Mouse (Mus musculus): ENCODE measurements around the gene Qars. TPM values are rescaled to one million over a fixed set of nuclear protein-coding genes. Genes with fewer than 3 reads are reported as not detected.
A peak's percentile ranks its signal among the peaks of the same experiment; 100 is the strongest.

Gene Qars
- total RNA-seq (2021) = 179 and 190 TPM in 2 replicates
- long read RNA-seq, experiment 1, transcript Qars-201 (24 exons, 2,800 nt) = major isoform, 111 of 151 reads
- long read RNA-seq, experiment 1, partial matches to known transcripts = 24 of 151 reads
- long read RNA-seq, experiment 1, other reads (novel, unspliced or antisense) = 16 of 151 reads
- long read RNA-seq, experiment 2, transcript Qars-201 (24 exons, 2,800 nt) = major isoform, 40 of 57 reads
- long read RNA-seq, experiment 2, partial matches to known transcripts = 12 of 57 reads
- long read RNA-seq, experiment 2, other reads (novel, unspliced or antisense) = 5 of 57 reads

DNA sequence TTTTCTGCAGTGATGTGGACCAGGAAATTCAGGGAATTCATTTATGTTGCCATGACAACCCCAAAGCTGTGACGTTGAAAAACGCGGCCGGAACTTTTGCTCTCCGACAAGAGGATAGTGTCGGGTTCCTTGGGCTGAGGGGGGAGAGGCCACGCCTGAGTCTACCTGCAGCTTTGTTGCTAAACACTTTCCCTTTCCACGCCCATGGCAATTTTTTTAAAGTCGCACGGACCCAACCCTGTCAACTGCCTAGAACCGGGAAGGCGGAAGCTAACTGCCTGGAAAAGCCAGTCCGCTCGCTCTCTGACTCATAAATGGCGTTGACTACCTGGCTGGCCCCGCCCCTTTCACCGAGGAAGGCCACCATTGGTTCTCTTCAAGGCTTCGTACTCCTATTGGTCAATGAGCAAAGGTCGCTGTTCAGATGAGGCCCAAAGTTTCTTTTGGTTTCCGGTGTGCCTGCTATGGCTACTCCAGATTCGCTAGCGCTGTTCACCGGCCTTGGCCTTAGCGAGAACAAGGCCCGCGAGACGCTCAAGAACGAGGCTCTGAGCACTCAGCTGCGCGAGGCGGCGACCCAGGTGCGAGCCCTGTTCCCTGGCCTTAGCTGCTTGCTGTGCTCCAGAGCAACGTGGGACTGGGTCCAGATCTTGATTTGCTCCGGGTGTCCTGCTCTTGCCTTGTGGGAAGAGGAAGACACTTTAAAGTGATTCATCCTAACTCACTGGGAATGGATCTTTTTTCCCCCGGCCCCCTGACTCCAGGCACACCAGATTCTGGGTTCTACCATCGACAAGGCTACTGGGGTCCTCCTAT lies at the start of gene Qars:
Gene Qars (plus strand): TSS at position 88 of the 816 bp plus-strand sequence.
- peak; percentile 97 for DNase-seq

DNA sequence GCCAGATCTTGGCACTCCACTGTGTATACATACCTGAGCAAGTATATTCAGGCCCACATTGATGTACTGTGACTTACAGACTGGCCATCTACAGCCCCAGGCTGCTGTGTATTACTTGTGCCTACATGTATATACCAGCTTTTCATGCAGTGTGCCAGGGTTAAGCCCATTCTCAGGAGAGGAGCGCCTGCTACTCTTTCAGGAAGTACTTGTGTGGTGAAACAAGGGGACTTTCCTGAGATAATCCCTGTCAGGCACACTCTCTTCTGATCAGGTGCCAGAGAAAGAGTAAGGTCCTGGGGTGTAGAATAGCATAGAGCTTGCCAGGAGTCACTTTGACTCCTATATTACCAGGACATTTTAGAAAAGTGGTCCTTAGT lies 47.6 kb upstream of the Qars start:
- no peak for DNase-seq

DNA sequence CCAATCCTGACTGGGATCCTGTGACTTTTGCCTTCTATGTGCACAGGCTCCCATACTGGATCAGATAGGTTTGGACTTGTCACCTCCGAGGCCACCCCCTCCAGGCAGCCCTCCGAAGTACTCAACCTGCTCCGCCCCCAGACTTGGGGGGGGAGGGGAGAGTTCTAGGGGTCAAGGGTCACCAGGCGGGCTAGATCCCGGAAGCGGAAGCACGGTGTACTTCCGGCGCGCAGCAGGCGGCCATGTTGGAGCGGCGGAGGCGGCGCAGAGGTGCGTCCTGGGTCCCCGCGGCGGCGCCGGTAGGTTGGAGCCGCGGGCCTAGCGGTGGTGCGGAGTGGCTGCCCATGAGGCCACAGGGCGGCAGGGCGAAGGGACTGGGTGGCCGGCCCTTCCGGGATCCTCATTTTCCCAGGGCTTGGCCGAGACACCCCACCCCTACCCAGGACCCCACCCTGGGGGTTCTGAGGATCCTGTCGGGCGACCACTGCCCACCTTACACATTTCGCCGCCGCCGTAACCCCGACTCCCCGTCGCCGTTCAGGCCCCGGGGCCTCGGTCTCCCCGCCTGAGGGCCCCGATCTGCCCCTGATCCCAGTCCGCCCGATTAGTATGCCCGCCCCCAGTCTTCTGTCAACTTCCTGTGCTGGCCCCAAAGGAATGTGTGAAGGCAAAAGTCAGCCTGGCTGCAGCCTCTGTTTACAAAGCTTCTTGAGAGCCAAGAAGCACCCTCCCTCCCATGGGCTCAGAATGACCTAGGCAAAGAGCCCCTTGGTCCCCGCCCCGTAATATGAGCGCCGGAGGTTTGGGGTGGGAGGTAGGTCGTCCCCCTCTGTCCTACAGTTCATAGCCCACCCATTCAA lies 47.0 kb upstream of the Qars start, which contains the start of gene Ccdc71:
Gene Ccdc71 (plus strand): TSS at position 209 of the 860 bp plus-strand sequence.
- peak; percentile 94 for DNase-seq

DNA sequence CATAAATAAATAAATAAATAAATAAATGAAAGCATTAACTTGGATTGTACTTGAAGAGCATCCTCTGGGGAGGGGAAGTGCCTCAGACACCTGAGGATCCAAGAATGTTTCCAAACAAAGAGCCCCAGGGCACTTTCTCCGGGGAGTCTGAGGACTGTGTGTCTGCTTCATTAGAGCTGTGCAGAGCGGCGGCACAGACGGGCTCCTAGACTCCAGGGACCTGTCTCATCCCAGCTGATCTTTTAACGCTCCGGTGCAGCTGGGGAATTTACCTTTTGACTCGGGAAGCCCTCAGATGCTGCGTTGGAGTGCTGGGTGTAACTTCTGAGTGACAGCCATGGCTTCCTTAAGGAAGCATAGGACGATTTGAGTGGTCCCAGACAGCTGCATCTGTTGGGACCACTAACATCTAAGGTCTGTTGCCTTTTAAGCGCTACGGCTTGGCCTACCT lies 46.3 kb upstream of the Qars start, which contains the start of gene Klhdc8b:
Gene Klhdc8b (minus strand): TSS at position 401 of the 451 bp plus-strand sequence.
- no peak for DNase-seq

DNA sequence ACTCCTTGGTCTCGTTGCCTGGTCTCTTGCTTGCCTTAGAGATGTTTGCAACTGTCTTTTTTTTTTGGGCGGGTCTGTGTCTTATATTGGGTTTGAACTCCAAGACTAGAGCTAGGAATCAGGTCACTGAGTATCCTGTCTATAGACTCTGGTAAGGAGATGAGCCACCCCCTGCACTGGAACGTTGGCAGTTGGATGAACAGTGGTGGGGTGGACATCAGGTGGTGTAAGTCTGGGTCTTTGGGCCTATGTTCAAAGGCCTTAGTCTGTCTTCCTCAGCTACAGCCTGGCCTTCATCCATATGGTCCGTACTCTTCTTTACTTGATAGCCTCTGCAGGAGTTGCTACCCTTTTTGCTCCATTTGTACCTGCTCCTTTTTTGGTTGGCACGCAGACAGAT lies 45.8 kb upstream of the Qars start:
- DNase-seq = no peak

DNA sequence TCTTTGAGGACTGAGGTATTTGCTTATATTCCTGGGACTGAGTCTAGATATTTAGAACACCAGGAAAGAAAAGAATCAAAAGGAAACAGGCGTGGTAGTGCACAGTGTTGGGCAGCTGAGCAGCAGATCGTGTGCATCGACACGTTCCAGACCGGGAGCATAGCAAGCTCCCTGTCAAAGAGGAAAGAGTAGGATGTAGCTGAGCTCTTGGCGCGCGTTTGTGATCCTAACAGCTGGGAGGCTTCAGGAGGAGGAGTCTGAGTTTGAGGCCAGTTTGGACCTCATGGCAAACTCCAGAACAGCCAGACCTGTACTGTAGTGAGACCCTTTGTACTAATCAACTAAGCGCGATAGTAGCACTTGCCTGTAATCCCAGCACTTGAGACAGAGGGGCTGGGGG lies 45.3 kb upstream of the Qars start:
- no peak for DNase-seq

DNA sequence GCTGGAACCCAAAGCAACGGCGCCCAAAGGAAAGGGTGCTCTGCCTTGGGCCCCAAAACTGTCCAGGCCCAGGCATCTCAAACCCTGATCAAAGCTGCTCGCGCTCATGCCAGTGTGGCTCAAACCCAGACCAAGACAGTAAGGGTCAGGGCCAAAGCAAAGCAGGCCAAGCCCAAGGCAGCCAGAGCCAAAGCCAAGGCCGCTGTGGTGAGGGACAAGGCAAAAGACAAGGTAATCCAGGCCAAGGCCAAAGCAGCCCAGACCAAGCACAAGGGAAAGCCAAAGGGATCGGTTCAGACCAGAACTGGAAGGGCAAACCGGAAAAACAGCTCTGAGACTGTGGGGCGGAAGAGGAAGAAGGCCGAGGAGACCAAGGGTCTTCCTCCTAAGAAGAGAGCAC lies 43.8 kb upstream of the Qars start:
- peak; percentile 71 for DNase-seq

DNA sequence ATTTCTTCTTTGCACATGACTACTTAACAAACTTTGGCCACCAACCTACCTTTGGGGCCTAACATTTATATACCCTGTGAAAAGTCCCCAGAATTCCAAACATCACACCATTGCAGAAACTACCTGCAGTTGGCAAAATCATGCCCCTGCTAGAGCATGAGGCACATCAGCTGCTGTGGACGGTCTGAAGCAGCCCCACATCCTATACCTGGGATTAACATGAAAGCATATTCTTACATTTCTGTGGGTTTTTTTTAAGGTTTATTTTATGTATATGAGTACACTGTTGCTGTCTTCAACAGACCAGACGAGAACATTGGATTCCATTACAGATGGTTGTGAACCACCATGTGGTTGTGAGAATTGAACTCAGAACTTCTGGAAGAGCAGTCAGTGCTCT lies 41.3 kb upstream of the Qars start:
- no peak for DNase-seq

DNA sequence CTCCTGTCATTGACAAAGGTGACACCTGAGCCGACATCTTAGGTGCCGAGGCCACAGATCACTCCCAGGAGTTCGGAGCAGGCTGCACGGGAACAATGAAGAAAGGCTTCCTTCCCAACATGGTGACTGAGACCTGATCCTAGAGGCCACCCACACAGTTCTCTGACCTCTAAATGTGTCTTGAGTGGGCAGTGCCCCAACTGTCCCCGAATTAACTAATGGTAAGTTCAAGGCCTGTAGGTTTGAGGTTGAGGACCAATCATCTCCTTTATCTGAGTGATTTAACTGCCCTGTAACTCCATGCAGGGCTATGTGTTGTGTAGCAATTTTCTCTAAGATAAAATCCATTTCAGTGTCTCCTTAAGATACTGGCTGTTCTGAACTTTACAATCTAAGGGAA lies 38.1 kb upstream of the Qars start:
- no peak for DNase-seq

DNA sequence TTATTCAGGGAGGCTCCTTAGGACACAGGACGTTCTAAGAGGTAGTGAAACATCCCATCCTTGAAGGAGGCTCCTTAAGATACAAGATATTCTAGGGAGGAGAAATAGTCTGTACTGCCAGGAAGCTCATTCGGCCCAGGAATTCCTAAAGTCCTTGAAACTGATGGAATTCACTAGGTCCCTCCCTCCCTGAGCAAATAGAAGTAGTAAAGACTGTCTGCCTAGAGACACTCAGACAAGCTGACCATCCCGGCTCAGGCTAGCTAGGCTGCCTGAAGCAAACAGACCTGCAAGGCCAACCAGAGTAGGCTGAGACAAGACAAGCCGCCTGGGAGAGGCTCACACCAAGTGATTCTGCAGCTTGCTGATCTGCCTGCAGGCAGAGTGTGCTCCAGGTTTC lies 37.7 kb upstream of the Qars start:
- no peak for DNase-seq

DNA sequence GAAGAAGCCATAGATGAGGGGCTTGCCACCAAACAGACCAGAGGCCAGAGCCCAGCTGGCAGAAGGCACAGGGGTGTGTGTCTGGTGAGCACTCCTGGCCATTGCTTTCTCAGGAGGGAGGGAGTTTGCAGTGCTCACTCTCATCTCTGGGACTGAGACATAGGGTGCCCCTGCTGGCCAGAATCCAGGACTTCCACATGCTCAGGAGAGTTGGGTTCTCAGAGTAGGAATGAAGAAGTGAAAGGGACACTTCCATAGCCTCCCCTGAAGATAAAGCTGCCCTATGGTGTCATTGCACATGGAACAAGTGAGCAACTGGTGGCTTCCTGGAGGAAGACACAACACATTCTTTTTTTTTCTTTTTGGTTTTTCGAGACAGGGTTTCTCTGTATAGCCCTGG lies 33.0 kb upstream of the Qars start:
- DNase-seq = peak; percentile 7

DNA sequence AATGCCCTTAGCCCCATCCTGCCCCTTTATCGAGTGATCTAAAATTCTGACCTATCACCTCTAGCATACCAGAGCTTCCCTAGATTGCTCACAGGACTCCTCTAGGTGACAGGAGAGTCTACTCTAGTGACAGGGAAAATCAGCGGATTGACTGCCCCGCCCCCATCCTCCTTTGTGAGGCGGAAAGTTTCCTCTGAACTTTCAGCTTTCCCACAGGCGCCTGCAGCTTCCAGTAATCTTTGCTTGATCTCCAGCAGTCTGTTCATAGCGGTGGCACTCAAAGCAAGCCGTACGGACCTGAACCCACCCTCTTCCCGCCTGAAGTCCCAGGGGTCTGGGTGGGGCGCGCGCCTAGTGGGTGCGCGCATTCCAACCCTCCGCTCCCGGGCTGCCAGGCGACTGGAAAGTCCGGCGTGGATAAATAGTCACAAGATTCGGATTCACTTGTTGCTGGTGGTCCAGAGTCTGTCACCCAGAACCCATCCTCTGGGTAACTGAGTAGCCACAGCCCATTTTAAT lies 28.8 kb upstream of the Qars start:
- peak; percentile 88 for DNase-seq

DNA sequence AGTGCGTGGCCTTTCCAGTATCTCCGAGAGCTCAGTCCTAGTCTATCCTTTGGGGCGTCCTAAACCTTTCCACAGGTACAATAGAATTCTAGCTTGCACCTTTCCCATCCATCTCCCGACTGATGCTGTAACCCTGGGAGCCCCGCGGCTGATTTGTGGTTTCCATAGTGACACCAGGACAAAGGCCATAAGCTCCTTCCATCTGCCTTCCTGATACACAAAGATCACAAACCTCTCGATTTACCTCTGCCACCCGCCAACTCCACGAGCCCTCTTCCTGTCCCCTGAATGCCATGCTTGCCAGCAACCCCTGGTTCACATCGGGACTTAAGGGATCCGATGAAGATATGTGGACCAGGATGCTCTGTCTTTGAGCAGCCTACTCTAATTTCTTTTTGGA lies 28.3 kb upstream of the Qars start:
- peak; percentile 15 for DNase-seq

DNA sequence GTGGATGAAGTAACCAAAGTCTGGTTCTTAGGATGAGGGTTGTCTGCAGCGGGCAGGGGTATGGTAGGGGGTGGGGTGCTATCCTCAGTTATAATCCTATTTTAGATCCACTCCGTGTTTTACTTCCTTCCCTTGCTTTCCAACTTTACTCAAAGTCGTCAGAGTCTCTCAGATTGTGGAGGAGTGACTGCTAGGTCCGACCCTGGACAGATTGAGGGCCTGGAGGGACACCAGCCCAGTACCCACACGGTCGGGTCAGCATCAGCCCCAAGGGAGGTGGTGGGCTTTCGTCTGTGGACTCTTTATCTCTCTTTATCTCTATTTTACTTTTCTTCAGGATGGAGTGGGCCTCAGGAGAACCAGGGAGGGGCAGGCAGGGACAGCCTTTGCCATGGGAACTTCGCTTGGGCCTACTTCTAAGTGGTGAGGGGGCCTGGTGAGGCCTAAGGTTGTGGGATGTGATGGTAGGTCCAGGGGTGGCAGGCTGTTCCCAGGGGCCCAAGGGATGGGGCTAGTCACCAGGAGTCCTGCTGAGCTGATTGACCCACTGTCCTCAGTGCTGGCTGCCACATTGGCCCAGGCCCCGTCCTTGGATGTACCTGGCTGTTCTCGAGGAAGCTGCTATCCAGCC lies 27.7 kb upstream of the Qars start, which contains the start of gene Lamb2:
Gene Lamb2 (plus strand): TSS at position 16 of the 631 bp plus-strand sequence.
- peak; percentile 48 for DNase-seq

DNA sequence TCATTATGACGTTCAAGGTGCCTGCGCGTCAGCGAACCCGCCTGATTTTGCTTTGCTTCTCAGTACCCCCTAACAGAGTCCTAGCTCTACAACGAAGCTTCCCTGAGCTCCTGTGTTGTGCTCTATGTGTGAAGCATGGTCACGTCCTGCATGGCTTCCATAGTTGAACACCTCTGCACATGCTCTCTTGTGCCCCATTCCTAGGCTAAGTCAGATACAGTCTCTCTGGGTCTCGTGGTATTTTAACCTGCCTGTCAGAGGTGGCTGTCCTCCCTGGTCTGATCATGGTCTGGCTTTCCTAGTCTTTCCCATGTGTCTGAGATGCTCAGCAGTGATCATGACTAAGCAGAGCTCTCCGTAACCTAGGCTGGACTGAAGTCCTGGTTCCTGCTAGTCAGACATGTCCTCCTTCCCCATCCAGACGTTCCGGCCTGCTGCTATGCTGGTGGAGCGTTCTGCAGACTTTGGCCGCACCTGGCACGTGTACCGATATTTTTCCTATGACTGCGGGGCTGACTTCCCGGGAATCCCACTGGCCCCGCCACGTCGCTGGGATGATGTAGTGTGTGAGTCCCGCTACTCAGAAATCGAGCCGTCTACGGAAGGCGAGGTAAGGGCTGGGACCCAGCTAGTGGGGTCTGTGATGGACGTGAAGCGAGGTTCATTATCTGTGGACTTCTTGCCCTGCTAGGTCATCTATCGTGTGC lies 26.5 kb upstream of the Qars start:
- no peak for DNase-seq

DNA sequence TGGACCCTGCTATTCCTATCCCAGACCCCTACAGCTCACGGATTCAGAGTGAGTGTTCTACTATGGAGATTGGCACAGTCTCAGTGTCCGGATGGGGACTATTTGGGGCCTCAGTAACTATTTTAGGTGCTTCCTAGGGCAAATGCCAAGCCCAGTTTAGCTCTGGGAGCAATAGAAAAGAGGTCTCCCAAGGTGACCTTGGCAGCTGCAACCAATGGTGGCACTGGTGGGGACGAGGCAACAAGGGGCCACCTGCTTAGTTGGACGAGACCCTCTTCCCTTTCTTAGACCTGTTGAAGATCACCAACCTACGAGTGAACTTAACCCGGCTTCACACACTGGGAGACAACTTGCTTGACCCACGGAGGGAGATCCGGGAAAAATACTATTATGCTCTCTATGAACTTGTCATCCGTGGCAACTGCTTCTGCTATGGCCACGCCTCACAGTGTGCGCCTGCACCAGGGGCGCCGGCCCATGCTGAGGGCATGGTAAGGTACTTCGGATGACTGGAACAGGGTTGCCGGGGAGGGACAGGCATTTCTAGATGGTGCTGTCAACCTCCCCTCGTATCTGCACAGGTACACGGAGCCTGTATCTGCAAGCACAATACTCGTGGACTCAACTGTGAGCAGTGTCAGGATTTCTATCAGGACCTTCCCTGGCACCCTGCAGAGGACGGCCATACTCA lies 25.8 kb upstream of the Qars start:
- DNase-seq = no peak

DNA sequence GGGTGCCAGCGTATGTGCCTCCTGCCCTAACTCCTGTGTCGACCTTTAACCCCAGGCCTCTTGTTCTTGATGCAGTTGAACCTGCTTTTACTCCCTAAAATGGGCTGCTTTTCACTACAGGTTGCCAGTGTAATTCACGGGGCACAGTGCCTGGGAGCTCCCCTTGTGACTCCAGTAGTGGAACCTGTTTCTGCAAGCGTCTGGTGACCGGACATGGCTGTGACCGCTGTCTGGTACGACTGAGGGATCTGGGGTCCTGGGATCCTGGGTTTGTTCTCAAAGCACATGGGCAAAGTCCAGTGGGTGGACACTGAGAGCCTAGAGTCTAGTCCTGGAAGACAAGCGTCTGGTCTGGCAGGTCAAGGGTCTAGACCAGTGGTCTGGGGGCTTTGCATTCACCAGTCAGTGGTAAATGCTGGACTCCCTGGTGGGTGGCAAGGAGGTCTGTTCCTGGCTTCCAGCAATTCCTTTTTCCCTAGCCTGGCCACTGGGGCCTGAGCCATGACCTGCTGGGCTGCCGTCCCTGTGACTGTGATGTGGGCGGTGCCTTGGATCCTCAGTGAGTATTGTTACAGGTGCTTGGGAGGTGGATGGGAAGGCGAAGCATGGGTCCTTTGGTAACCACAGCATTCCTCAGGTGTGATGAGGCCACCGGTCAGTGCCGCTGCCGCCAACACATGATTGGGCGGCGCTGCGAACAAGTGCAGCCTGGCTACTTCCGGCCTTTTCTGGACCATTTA lies 24.3 kb upstream of the Qars start:
- DNase-seq = no peak

DNA sequence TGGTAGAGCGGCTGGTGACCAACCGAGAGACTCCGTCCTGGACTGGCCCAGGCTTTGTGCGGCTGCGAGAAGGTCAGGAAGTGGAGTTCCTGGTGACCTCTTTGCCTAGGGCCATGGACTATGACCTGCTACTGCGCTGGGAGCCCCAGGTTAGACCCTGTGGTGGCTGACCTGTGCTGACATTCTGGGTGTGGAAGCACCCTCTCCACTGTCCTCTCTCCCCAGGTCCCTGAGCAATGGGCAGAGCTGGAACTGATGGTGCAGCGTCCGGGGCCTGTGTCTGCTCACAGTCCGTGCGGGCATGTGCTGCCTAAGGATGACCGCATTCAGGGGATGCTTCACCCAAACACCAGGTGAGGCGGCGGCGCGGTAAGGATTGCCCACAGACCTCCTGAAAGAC lies 23.5 kb upstream of the Qars start:
- no peak for DNase-seq

DNA sequence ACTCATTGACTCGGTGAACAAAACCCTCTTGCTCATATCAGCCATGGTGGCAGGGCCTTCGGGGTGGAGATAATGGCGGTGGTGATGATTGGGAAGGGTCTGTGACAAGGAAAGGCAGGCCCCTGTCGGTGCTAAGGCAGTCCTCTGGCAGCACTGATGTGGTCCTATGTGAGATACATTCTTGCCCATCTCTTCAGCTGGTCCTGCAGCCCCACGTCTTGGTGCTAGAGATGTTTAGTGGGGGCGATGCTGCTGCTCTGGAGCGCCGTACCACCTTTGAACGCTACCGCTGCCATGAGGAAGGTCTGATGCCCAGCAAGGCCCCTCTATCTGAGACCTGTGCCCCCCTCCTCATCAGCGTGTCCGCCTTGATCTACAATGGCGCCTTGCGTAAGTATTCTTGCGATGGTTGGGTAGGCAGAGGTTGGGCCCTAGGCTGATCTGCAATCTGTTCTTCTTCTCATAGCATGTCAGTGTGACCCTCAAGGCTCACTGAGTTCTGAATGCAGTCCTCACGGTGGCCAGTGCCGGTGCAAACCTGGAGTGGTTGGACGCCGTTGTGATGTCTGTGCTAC lies 22.1 kb upstream of the Qars start:
- DNase-seq = no peak
